Mouse (Mus musculus) kidney, postnatal 36 days (tissue): ENCODE measurements around the gene Ciita.
A peak's percentile ranks its signal among the peaks of the same experiment; 100 is the strongest.

ENCODE experiments used
- DNase-seq, 2 experiments: peaks; one replicate each; pipeline ENCODE4 v3.0.0; 2021 to 2022; ENCODE audit warnings: mixed read lengths in 2 of 2

Ciita gene

GRCm38 (mm10) chr16:10474956-10475355 lies 4.9 kb upstream of the Ciita start:
- no peak for DNase-seq

DNA sequence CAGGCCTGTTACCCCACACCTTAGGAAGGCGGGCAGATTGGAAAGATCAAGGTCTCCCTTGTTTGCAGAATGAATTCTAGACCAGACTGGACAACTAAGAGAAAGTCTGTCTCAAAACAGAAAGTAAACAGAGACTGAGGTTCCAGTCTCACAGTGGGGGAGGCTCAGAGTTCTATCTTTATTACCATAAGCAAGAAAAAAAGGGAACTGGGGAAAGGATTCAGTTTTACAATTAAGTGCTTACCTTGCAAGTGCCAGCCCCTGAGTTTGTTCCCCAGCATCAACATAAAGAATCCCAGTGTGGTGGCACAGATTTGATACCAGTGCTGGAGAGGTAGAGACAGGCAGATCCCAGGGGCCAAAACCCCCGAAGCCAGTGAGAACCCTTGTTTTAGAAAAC lies 3.9 kb upstream of the Ciita start:
- no peak for DNase-seq

GRCm38 (mm10) chr16:10482343-10482742 lies 2.5 kb downstream of the Ciita start:
- DNase-seq: peak; percentile 27 to 34

GRCm38 (mm10) chr16:10486993-10487392 lies 7.1 kb downstream of the Ciita start:
- DNase-seq: no peak

DNA sequence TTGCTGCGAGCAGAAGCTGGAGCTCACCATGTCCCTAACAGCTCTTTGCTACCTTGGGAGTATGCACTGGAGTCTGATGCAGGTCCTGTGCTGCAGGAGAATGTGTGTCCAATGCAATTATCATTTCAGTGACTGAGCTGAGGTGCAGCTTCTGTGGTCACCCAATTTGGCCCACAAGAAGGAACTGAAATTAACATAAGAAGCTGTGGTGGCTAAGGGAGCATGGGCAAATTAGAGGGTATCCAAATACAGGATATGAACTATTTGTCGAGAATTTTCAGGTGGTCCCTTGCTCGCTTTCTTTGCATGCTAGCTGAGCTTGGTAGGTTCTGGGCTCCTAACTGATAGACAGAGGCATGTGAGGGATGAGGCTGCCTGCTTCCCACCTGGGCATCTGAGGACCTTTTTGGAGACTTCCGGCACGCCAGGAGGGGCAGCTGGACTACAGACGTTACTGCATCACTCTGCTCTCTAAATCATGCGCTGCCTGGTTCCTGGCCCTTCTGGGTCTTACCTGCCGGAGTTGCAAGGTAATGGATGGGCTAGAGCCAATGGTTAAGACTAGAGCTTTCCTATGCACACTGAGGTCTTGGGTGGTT lies 8.1 kb downstream of the Ciita start:
- DNase-seq: no peak

DNA sequence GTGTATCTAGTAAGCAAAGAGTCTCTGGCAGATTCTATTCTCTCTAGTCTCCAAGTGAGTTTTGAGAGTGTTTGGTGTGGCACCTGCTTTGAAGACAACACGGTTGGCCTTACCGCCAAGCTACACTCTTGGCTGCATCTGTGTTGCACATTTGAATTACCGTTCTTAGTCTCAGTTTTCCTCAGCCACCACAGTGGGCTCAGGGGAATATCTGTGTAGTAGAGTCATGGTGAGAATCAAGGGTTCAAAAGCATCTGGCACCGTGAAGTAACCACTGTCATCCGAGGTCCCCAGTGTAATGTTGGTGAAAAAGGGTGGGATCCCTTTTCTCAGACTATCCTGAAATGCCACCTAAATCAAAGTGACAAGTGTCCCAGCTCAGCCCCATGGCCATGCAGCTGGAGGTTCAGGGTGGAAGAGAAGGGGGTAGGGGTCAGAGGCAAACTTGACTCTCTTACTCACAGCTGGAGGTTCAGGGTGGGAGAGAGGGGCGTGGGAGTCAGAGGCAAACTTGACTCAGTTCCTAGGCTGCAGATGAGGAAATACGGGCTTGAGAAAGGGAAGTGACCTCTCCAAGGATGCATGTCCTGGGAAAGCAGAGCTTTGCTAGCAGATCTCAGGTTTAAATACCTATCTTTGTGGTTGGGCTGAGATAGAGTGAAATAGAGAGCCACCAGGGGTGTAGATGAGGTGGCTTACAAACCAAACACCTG lies 9.1 kb downstream of the Ciita start:
- DNase-seq: no peak

GRCm38 (mm10) chr16:10489483-10489882 lies 9.6 kb downstream of the Ciita start:
- DNase-seq: peak in 1 of 2 experiments; percentile 47

DNA sequence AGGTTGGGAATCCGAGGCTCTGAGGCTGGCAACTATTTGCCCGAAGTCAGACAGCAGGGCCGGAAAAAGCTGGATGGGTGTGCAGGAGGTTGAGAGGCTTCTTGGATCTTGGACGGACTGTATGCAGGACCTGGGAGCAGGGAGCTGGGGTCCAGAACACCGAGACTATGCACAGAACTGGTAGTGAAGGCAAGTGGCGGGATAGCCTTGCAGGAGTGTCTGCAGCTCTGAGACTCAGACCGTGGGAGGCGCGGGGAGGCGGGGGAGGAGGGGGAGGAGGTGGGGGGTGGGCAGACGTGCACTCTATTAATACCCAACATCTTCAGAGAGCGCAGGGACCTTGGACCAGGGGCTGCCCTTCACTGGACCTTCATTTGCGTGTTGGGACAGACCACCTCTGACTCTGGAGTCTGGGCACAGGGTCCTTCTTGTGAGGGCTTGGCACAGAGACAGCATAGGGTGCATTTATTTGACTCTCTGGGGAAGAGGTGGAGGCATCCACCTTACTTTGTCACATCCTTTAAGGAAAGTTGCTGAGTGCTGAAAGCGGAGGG lies 10.1 kb downstream of the Ciita start:
- DNase-seq: no peak

GRCm38 (mm10) chr16:10490503-10491150 lies 10.8 kb downstream of the Ciita start:
- no peak for DNase-seq

- DNase-seq: no peak
Observed at GRCm38 (mm10) chr16:10491716-10492115, 11.9 kb downstream of the Ciita start.

DNA sequence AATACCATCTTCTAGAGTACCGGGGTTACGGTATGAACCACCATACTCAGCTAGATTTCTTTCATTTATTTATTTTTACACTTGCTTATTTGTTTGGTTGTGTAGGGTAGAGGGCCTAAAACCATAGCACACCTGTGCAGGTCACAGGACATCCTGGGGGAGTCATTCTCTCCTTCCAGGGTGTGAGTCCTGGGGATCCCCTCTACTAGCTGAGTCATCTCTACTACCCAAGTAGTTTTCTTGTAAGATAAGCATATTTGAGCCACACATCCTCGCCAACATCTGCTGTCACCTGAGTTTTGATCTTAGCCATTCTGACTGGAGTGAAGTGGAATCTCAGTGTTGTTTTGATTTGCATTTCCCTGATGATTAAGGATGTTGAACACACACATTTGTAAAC lies 12.7 kb downstream of the Ciita start:
- no peak for DNase-seq

- DNase-seq: peak; percentile 71 to 77
Observed at GRCm38 (mm10) chr16:10495824-10496298, 16.0 kb downstream of the Ciita start.

DNA sequence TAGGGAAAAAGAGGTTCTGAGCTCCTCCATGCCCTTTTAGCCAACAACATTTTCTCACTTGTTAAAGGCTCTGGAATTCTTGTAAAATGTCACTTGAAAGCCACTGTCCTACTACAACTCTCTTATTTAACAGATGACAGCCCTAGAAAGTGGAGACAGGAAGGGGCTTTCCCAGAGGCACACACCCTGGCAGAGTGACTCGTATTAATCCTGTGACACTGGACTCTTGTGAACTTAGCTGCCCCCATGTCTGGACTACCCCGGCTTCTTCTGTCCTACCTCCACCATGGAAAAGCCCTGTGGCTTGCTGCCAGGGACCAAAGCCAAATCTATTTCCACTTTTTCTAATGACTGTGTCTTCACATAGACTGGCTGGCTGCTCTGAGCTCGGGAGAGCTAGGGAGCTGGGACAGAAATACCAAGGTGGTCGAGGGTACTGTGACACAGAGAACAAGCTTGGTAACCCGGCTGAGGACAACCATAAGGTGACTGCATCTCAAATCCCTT lies 18.3 kb downstream of the Ciita start:
- DNase-seq: peak; percentile 70 to 85

- no peak for DNase-seq
Observed at GRCm38 (mm10) chr16:10499122-10499521, 19.3 kb downstream of the Ciita start.

DNA sequence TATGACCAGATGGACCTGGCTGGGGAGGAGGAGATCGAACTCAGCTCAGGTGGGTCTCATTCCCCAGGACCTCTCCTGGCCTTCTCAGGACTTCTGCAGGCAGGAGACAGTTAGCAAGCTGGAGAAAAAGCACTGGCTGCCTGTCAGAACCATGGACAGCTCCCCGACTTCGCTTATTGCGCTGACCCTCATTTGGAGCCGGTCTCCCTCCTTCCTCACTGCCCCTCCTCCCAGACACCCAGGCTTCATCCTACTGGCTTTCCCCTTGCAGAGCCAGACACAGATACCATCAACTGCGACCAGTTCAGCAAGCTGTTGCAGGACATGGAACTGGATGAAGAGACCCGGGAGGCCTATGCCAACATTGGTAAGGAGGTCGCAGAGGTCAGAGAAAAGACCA lies 22.0 kb downstream of the Ciita start:
- DNase-seq: peak; percentile 26 to 80

DNA sequence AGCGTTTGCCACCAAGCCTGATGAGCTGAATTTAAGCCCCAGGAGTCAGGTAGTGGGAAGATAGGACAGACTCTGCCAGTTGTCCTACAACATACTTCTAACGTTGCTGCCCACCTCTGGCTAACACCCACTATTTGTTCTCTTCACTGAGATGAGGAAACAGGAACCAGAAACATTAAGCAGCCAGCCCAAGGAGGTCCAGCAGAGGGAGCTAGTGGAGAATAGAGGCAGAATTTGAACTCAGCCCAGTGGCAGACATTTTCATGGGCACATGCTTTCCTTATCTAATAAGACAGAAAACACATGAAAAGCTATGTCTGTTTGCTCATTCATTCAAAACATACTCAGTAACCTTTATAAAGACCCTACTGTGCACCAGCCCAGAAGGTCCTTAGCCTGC lies 23.2 kb downstream of the Ciita start:
- DNase-seq: no peak

DNA sequence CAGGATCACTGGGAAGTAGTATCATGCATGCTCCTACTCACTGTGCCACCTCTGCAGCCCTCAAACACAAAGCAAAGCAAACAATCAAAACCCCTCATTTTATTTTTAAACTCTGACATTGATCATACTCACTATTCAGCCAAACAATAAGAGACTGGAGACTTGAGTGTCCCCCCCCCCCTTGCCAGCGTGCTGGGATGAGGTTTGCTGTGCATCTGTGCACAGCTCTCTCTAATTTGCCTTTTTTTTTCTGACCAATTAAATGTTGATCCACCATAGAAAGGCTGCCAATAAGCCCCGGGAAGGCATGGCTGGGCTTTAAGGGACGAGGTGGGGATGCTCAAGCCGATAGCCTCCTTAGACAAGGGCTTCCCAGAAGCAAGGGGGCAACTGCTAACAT lies 27.6 kb downstream of the Ciita start:
- no peak for DNase-seq

GRCm38 (mm10) chr16:10508691-10509090 lies 28.8 kb downstream of the Ciita start:
- no peak for DNase-seq

GRCm38 (mm10) chr16:10510477-10511133 lies 30.7 kb downstream of the Ciita start:
- DNase-seq: no peak

- DNase-seq: no peak
Observed at GRCm38 (mm10) chr16:10511134-10511520, 31.3 kb downstream of the Ciita start.

- DNase-seq: no peak
Observed at GRCm38 (mm10) chr16:10515953-10516572, 36.2 kb downstream of the Ciita start.

- DNase-seq: peak in 1 of 2 experiments; percentile 70
Observed at GRCm38 (mm10) chr16:10518030-10518429, 38.2 kb downstream of the Ciita start.
